Mouse (Mus musculus) hindbrain, embryonic 13.5 days (tissue): ENCODE measurements around the gene Galnt14. TPM values are rescaled to one million over a fixed set of nuclear protein-coding genes. Genes with fewer than 3 reads are reported as not detected.

Source experiments
- ATAC-seq: fragments of 200-750 bp; cut with Nextera tagmentation; 2 replicates; pipeline ENCODE4 v1.8.0; 2017; ENCODE audit warnings: moderate TSS enrichment; ENCODE audit not compliant: low FRiP score
- H3K27ac ChIP-seq: fragments of 300-500 bp; sonication (generic); 2 replicates; pipeline ENCODE4 v1.5.1; 2015; ENCODE audit warnings: inconsistent platforms, mild to moderate bottlenecking, moderate library complexity
- H3K27me3 ChIP-seq: fragments of 300-500 bp; sonication (generic); 2 replicates; pipeline ENCODE4 v1.6.1; 2015; ENCODE audit warnings: mild to moderate bottlenecking, inconsistent platforms
- H3K36me3 ChIP-seq: fragments of 300-500 bp; sonication (generic); 2 replicates; pipeline ENCODE4 v1.6.1; 2015; ENCODE audit warnings: mild to moderate bottlenecking, inconsistent platforms
- H3K4me1 ChIP-seq: fragments of 300-500 bp; sonication (generic); replicated peaks from 2 replicates; pipeline ENCODE4 v1.6.1; 2015; ENCODE audit warnings: inconsistent platforms
- H3K4me2 ChIP-seq: fragments of 300-500 bp; sonication (generic); 2 replicates; pipeline ENCODE4 v1.6.1; 2015; ENCODE audit warnings: inconsistent platforms, mild to moderate bottlenecking, moderate library complexity
- H3K4me3 ChIP-seq: fragments of 300-500 bp; sonication (generic); 2 replicates; pipeline ENCODE4 v1.5.1; 2015; ENCODE audit warnings: mild to moderate bottlenecking, inconsistent platforms
- H3K9ac ChIP-seq: fragments of 300-500 bp; sonication (generic); 2 replicates; pipeline ENCODE4 v1.6.1; 2015; ENCODE audit warnings: mild to moderate bottlenecking, inconsistent platforms
- H3K9me3 ChIP-seq: fragments of 300-500 bp; sonication (generic); 2 replicates; pipeline ENCODE4 v1.6.1; 2016; ENCODE audit warnings: inconsistent platforms
- WGBS: fragments of 180-500 bp; shearing (Covaris S2); methylation state at CpG from one replicate; pipeline ENCODE4 v1.1.7; 2015; 5-methylcytosine and 5-hydroxymethylcytosine counted together
- polyA plus RNA-seq: library from polyadenylated mRNA; unstranded; fragments of >200 nt; fragmentation: Nextera tagmentation; extraction: Ambion mirVana; gene quantifications from 2 replicates; pipeline ENCODE4 v1.2.1, GENCODE M21; 2015

Gene Galnt14
- polyA plus RNA-seq, 1 experiment from 2014 or later = 14.1 TPM

GRCm38 (mm10) chr17:73474371-73474770 lies 235.9 kb downstream of the Galnt14 start:
- H3K27ac ChIP-seq = peak overlapping the region; percentile 79
- H3K36me3 ChIP-seq = no peaks in the 10 kb centered on the region
- H3K27me3 ChIP-seq = no peaks in the 10 kb centered on the region
- no peak overlapping the region for H3K4me2 ChIP-seq
- 0 out of 2 replicates have a peak, but pooled peaks have one; percentile 39 for ATAC-seq
- no peak overlapping the region for H3K4me3 ChIP-seq
- no peak overlapping the region for H3K9ac ChIP-seq
- 34% methylated on average over 7 of the region's 7 CpGs for WGBS
- H3K9me3 ChIP-seq = no peaks in the 10 kb centered on the region
- peaks cover 32% of the 10 kb centered on the region for H3K4me1 ChIP-seq

GRCm38 (mm10) chr17:73473012-73473411 lies 237.2 kb downstream of the Galnt14 start:
- no peak overlapping the region for H3K27ac ChIP-seq
- no peak overlapping the region for H3K4me3 ChIP-seq

GRCm38 (mm10) chr17:73460874-73461273 lies 249.4 kb downstream of the Galnt14 start:
- H3K27me3 ChIP-seq = no peaks in the 10 kb centered on the region
- no peaks in the 10 kb centered on the region for H3K9me3 ChIP-seq
- no peak overlapping the region for H3K4me3 ChIP-seq
- H3K9ac ChIP-seq = no peak overlapping the region
- H3K4me1 ChIP-seq = no peaks in the 10 kb centered on the region
- WGBS = 65% methylated on average over 4 of the region's 4 CpGs
- no peak overlapping the region for H3K4me2 ChIP-seq
- ATAC-seq = 0 out of 2 replicates have a peak, but pooled peaks have one; percentile 72
- no peaks in the 10 kb centered on the region for H3K36me3 ChIP-seq
- no peak overlapping the region for H3K27ac ChIP-seq

More at GRCm38 (mm10) chr17:73473012-73473411, 237.2 kb downstream of the Galnt14 start:
- Histone ChIP-seq H3K36me3 (no peaks in the 10 kb centered on the region), H3K4me1 (peaks cover 32% of the 10 kb centered on the region), H3K9ac (no peak overlapping the region), H3K4me2 (no peak overlapping the region), H3K9me3 (no peaks in the 10 kb centered on the region), H3K27me3 (no peaks in the 10 kb centered on the region)
- WGBS = 76% methylated on average over 3 of the region's 3 CpGs
- no peak for ATAC-seq

GRCm38 (mm10) chr17:73458741-73459140 lies 251.5 kb downstream of the Galnt14 start:
- Histone ChIP-seq H3K36me3 (no peaks in the 10 kb centered on the region), H3K4me3 (no peak overlapping the region), H3K9ac (no peak overlapping the region), H3K4me1 (no peaks in the 10 kb centered on the region), H3K4me2 (no peak overlapping the region), H3K27me3 (no peaks in the 10 kb centered on the region), H3K9me3 (no peaks in the 10 kb centered on the region), H3K27ac (no peak overlapping the region)
- no peak for ATAC-seq
- WGBS = 71% methylated on average over 4 of the region's 4 CpGs

GRCm38 (mm10) chr17:73456551-73456950 lies 253.7 kb downstream of the Galnt14 start:
- H3K4me2 ChIP-seq = no peak overlapping the region
- H3K4me1 ChIP-seq = no peaks in the 10 kb centered on the region
- H3K4me3 ChIP-seq = no peak overlapping the region
- no peaks in the 10 kb centered on the region for H3K27me3 ChIP-seq
- WGBS = 85% methylated on average over 2 of the region's 2 CpGs
- no peak overlapping the region for H3K27ac ChIP-seq
- ATAC-seq = no peak
- no peak overlapping the region for H3K9ac ChIP-seq
- H3K9me3 ChIP-seq = no peaks in the 10 kb centered on the region
- H3K36me3 ChIP-seq = no peaks in the 10 kb centered on the region

GRCm38 (mm10) chr17:73453646-73454045 lies 256.6 kb downstream of the Galnt14 start:
- ATAC-seq = no peak
- Histone ChIP-seq H3K4me2 (no peak overlapping the region), H3K9ac (no peak overlapping the region), H3K36me3 (no peaks in the 10 kb centered on the region), H3K27ac (no peak overlapping the region), H3K4me1 (no peaks in the 10 kb centered on the region), H3K9me3 (no peaks in the 10 kb centered on the region), H3K27me3 (no peaks in the 10 kb centered on the region), H3K4me3 (no peak overlapping the region)
- 68% methylated on average over 3 of the region's 3 CpGs for WGBS

- 88% methylated on average over 4 of the region's 4 CpGs for WGBS
- no peaks in the 10 kb centered on the region for H3K4me1 ChIP-seq
- H3K36me3 ChIP-seq = no peaks in the 10 kb centered on the region
- no peaks in the 10 kb centered on the region for H3K9me3 ChIP-seq
- no peak overlapping the region for H3K4me3 ChIP-seq
- no peak overlapping the region for H3K27ac ChIP-seq
- no peaks in the 10 kb centered on the region for H3K27me3 ChIP-seq
- H3K9ac ChIP-seq = no peak overlapping the region
- ATAC-seq = no peak
- H3K4me2 ChIP-seq = no peak overlapping the region
Measured at GRCm38 (mm10) chr17:73452151-73452760, 258.0 kb downstream of the Galnt14 start.

GRCm38 (mm10) chr17:73449104-73449503 lies 261.1 kb downstream of the Galnt14 start:
- H3K27ac ChIP-seq = no peak overlapping the region
- H3K4me3 ChIP-seq = no peak overlapping the region
- no peak overlapping the region for H3K9ac ChIP-seq
- H3K4me2 ChIP-seq = no peak overlapping the region
- no peaks in the 10 kb centered on the region for H3K4me1 ChIP-seq
- no peak for ATAC-seq
- H3K27me3 ChIP-seq = no peaks in the 10 kb centered on the region
- H3K9me3 ChIP-seq = no peaks in the 10 kb centered on the region
- H3K36me3 ChIP-seq = no peaks in the 10 kb centered on the region

Other genes starting within 250 kb of the Galnt14 start
- gene Ehd3, start 93.7 kb upstream of the Galnt14 start, polyA plus RNA-seq = 13.7 and 14.9 TPM in 2 replicates
- gene Xdh, start 239.7 kb upstream of the Galnt14 start, polyA plus RNA-seq = 0.14 and 0.26 TPM in 2 replicates